Mouse (Mus musculus): ENCODE results near the gene Cipc. TPM values are rescaled to one million over a fixed set of nuclear protein-coding genes. Genes with fewer than 3 reads are reported as not detected.

Gene Cipc
- polyA plus RNA-seq, 1 experiment from 2014 or later: 37.9 TPM

GRCm38 (mm10) chr12:86961589-86962344 is 14.9 kb downstream of the Cipc start:
- DNase-seq (ENCODE audit: low spot score, missing footprints): no peak
- no peak overlapping the region for H3K4me2 ChIP-seq
- WGBS: 70% methylated on average over 11 of the region's 11 CpGs
- H3K36me3 ChIP-seq (ENCODE audit: control insufficient read depth, insufficient read depth, low read length): peaks cover 34% of the 10 kb centered on the region
- H3K9ac ChIP-seq (ENCODE audit: low read length): no peak overlapping the region
- ATAC-seq (ENCODE audit: low FRiP score): peak; percentile 42; the same call in 1 of the 2 replicates
- H3K27me3 ChIP-seq (ENCODE audit: control insufficient read depth, insufficient read depth, low read length): no peaks in the 10 kb centered on the region
- no peaks in the 10 kb centered on the region for H3K9me3 ChIP-seq (ENCODE audit: control insufficient read depth, low read length)
- no peak overlapping the region for H3K4me3 ChIP-seq (ENCODE audit: low read depth, low read length)
- H3K27ac ChIP-seq (ENCODE audit: low read depth, low read length): no peak overlapping the region
- no peaks in the 10 kb centered on the region for H3K4me1 ChIP-seq (ENCODE audit: control insufficient read depth, insufficient read depth, low read length)

GRCm38 (mm10) chr12:86964278-86965057 is 17.6 kb downstream of the Cipc start:
- ATAC-seq (ENCODE audit: low FRiP score) (no peak), DNase-seq (ENCODE audit: low spot score, missing footprints) (no peak)
- Histone ChIP-seq H3K27me3 (ENCODE audit: control insufficient read depth, insufficient read depth, low read length) (no peaks in the 10 kb centered on the region), H3K9me3 (ENCODE audit: control insufficient read depth, low read length) (no peaks in the 10 kb centered on the region), H3K4me2 (no peak overlapping the region), H3K4me1 (ENCODE audit: control insufficient read depth, insufficient read depth, low read length) (no peaks in the 10 kb centered on the region), H3K9ac (ENCODE audit: low read length) (no peak overlapping the region), H3K27ac (ENCODE audit: low read depth, low read length) (no peak overlapping the region), H3K36me3 (ENCODE audit: control insufficient read depth, insufficient read depth, low read length) (peaks cover 27% of the 10 kb centered on the region), H3K4me3 (ENCODE audit: low read depth, low read length) (no peak overlapping the region)
- WGBS: 95% methylated on average over 16 of the region's 16 CpGs

- Histone ChIP-seq H3K9me3 (ENCODE audit: control insufficient read depth, low read length) (no peaks in the 10 kb centered on the region), H3K27me3 (ENCODE audit: control insufficient read depth, insufficient read depth, low read length) (no peaks in the 10 kb centered on the region), H3K4me2 (no peak overlapping the region), H3K36me3 (ENCODE audit: control insufficient read depth, insufficient read depth, low read length) (peaks cover 21% of the 10 kb centered on the region), H3K9ac (ENCODE audit: low read length) (no peak overlapping the region), H3K4me3 (ENCODE audit: low read depth, low read length) (no peak overlapping the region), H3K4me1 (ENCODE audit: control insufficient read depth, insufficient read depth, low read length) (no peaks in the 10 kb centered on the region), H3K27ac (ENCODE audit: low read depth, low read length) (no peak overlapping the region)
- ATAC-seq (ENCODE audit: low FRiP score): no peak
- no peak for DNase-seq (ENCODE audit: low spot score, missing footprints)
- WGBS: 86% methylated on average over 4 of the region's 4 CpGs
These were observed 18.5 kb downstream of the Cipc start for GRCm38 (mm10) chr12:86965237-86965799.

GRCm38 (mm10) chr12:86968468-86969219 is 21.8 kb downstream of the Cipc start:
- 74% methylated on average over 13 of the region's 13 CpGs for WGBS
- Histone ChIP-seq H3K27me3 (ENCODE audit: control insufficient read depth, insufficient read depth, low read length) (no peaks in the 10 kb centered on the region), H3K27ac (ENCODE audit: low read depth, low read length) (no peak overlapping the region), H3K9me3 (ENCODE audit: control insufficient read depth, low read length) (no peaks in the 10 kb centered on the region), H3K9ac (ENCODE audit: low read length) (no peak overlapping the region), H3K4me1 (ENCODE audit: control insufficient read depth, insufficient read depth, low read length) (no peaks in the 10 kb centered on the region), H3K4me2 (no peak overlapping the region), H3K36me3 (ENCODE audit: control insufficient read depth, insufficient read depth, low read length) (no peaks in the 10 kb centered on the region), H3K4me3 (ENCODE audit: low read depth, low read length) (no peak overlapping the region)
- DNase-seq (ENCODE audit: low spot score, missing footprints) (no peak), ATAC-seq (ENCODE audit: low FRiP score) (no peak)

GRCm38 (mm10) chr12:86969220-86969601 is 22.4 kb downstream of the Cipc start:
- DNase-seq (ENCODE audit: low spot score, missing footprints) (no peak), ATAC-seq (ENCODE audit: low FRiP score) (no peak)
- Histone ChIP-seq H3K4me3 (ENCODE audit: low read depth, low read length) (no peak overlapping the region), H3K4me1 (ENCODE audit: control insufficient read depth, insufficient read depth, low read length) (peaks cover 2% of the 10 kb centered on the region), H3K27ac (ENCODE audit: low read depth, low read length) (no peak overlapping the region), H3K27me3 (ENCODE audit: control insufficient read depth, insufficient read depth, low read length) (no peaks in the 10 kb centered on the region), H3K36me3 (ENCODE audit: control insufficient read depth, insufficient read depth, low read length) (no peaks in the 10 kb centered on the region), H3K4me2 (no peak overlapping the region), H3K9ac (ENCODE audit: low read length) (no peak overlapping the region), H3K9me3 (ENCODE audit: control insufficient read depth, low read length) (no peaks in the 10 kb centered on the region)
- WGBS: 62% methylated on average over 3 of the region's 3 CpGs

- H3K4me3 ChIP-seq (ENCODE audit: low read depth, low read length): no peak overlapping the region
- H3K4me2 ChIP-seq: no peak overlapping the region
- H3K27me3 ChIP-seq (ENCODE audit: control insufficient read depth, insufficient read depth, low read length): peaks cover 2% of the 10 kb centered on the region; the same call in 1 of the 2 replicates
- no peak overlapping the region for H3K27ac ChIP-seq (ENCODE audit: low read depth, low read length)
- 93% methylated on average over 7 of the region's 7 CpGs for WGBS
- no peak for ATAC-seq (ENCODE audit: low FRiP score)
- H3K9ac ChIP-seq (ENCODE audit: low read length): no peak overlapping the region
- no peak for DNase-seq (ENCODE audit: low spot score, missing footprints)
- peaks cover 6% of the 10 kb centered on the region for H3K4me1 ChIP-seq (ENCODE audit: control insufficient read depth, insufficient read depth, low read length)
- no peaks in the 10 kb centered on the region for H3K9me3 ChIP-seq (ENCODE audit: control insufficient read depth, low read length)
- H3K36me3 ChIP-seq (ENCODE audit: control insufficient read depth, insufficient read depth, low read length): no peaks in the 10 kb centered on the region
These were observed 24.2 kb downstream of the Cipc start for GRCm38 (mm10) chr12:86971089-86971488.

- ATAC-seq (ENCODE audit: low FRiP score): no peak
- DNase-seq (ENCODE audit: low spot score, missing footprints): no peak
- peaks cover 2% of the 10 kb centered on the region; the same call in 1 of the 2 replicates for H3K27me3 ChIP-seq (ENCODE audit: control insufficient read depth, insufficient read depth, low read length)
- H3K9ac ChIP-seq (ENCODE audit: low read length): no peak overlapping the region
- no peaks in the 10 kb centered on the region for H3K36me3 ChIP-seq (ENCODE audit: control insufficient read depth, insufficient read depth, low read length)
- no peak overlapping the region for H3K27ac ChIP-seq (ENCODE audit: low read depth, low read length)
- peaks cover 6% of the 10 kb centered on the region for H3K4me1 ChIP-seq (ENCODE audit: control insufficient read depth, insufficient read depth, low read length)
- 80% methylated on average over 7 of the region's 7 CpGs for whole genome bisulfite sequencing
- no peaks in the 10 kb centered on the region for H3K9me3 ChIP-seq (ENCODE audit: control insufficient read depth, low read length)
- no peak overlapping the region for H3K4me3 ChIP-seq (ENCODE audit: low read depth, low read length)
- H3K4me2 ChIP-seq: no peak overlapping the region
These were observed 26.4 kb downstream of the Cipc start for GRCm38 (mm10) chr12:86973216-86973615.

- 32% methylated on average over 8 of the region's 8 CpGs for WGBS
- H3K4me2 ChIP-seq: no peak overlapping the region
- peaks cover 2% of the 10 kb centered on the region; the same call in 1 of the 2 replicates for H3K27me3 ChIP-seq (ENCODE audit: control insufficient read depth, insufficient read depth, low read length)
- H3K4me3 ChIP-seq (ENCODE audit: low read depth, low read length): no peak overlapping the region
- no peaks in the 10 kb centered on the region for H3K36me3 ChIP-seq (ENCODE audit: control insufficient read depth, insufficient read depth, low read length)
- H3K4me1 ChIP-seq (ENCODE audit: control insufficient read depth, insufficient read depth, low read length): peaks cover 6% of the 10 kb centered on the region
- ATAC-seq (ENCODE audit: low FRiP score) (no peak), DNase-seq (ENCODE audit: low spot score, missing footprints) (no peak)
- no peaks in the 10 kb centered on the region for H3K9me3 ChIP-seq (ENCODE audit: control insufficient read depth, low read length)
- H3K27ac ChIP-seq (ENCODE audit: low read depth, low read length): no peak overlapping the region
- no peak overlapping the region for H3K9ac ChIP-seq (ENCODE audit: low read length)
These were observed 26.9 kb downstream of the Cipc start for GRCm38 (mm10) chr12:86973706-86974105.

Measured in midbrain, embryonic 11.5 days (tissue).